Mouse (Mus musculus): ENCODE measurements around the gene Klk1b16.

GRCm38 (mm10) chr7:44112373-44112772 lies 24.2 kb upstream of the Klk1b16 start, which contains the start of gene Klk1b22:
- no peak for TF ChIP-seq CTCF (IDR thresholded peaks at IDR 0.05; ENCODE audit: low read depth, low read length)
- TF ChIP-seq POLR2A (IDR thresholded peaks at IDR 0.05; ENCODE audit: extremely low read depth, insufficient read depth, low read length) = no peak

All from liver, adult 2 months (tissue).